In genomic region chr9:94199864-94200263, GRCm38 (mm10) we compare ENCODE assay signal across 19 mouse cellular contexts.
"Had no signal": no experiment of that assay in that cellular context is flagged by ENCODE, and none has a peak within 500 bp of the region (broad histone marks: within the 10 kb centered on the region; RNA-seq: fewer than 3 reads in every experiment).

No protein-coding gene starts in this region.

- DNase-seq: lung, adult 18-20 months; lung, embryonic 14.5 days; lung, postnatal 10 days; lung, postnatal 4 days; midbrain, embryonic 14.5 days; retina, postnatal 1 day; right cerebral cortex, adult 18-20 months; right cerebral cortex, postnatal 25 days; right cerebral cortex, postnatal 4 days; spleen, adult 18-20 months; thymus, adult 2 months; thymus, postnatal 25 days; thymus, postnatal 4 days had no signal

- H3K27me3 ChIP-seq: midbrain, embryonic 12.5 days; neural tube, embryonic 13.5 days; neural tube, embryonic 15.5 days had no signal

- H3K4me1 ChIP-seq: midbrain, embryonic 10.5 days; midbrain, embryonic 12.5 days; neural tube, embryonic 13.5 days; neural tube, embryonic 15.5 days had no signal

- H3K9ac ChIP-seq: lung, embryonic 14.5 days; midbrain, embryonic 12.5 days; neural tube, embryonic 13.5 days; neural tube, embryonic 15.5 days had no signal

- H3K4me3 ChIP-seq: midbrain, embryonic 10.5 days; midbrain, embryonic 12.5 days; myocyte; neural tube, embryonic 13.5 days; neural tube, embryonic 15.5 days had no signal

- H3K9me3 ChIP-seq: midbrain, embryonic 10.5 days; midbrain, embryonic 12.5 days; neural tube, embryonic 13.5 days; neural tube, embryonic 15.5 days had no signal

- H3K36me3 ChIP-seq: midbrain, embryonic 10.5 days; midbrain, embryonic 12.5 days; neural tube, embryonic 13.5 days; neural tube, embryonic 15.5 days had no signal

- H3K4me2 ChIP-seq: lung, embryonic 14.5 days; midbrain, embryonic 12.5 days; neural tube, embryonic 13.5 days; neural tube, embryonic 15.5 days had no signal

- ATAC-seq: midbrain, embryonic 16.5 days had no signal

- H3K27ac ChIP-seq: midbrain, embryonic 10.5 days; midbrain, embryonic 12.5 days; neural tube, embryonic 13.5 days; neural tube, embryonic 15.5 days had no signal
